ENCODE assay signal across 11 mouse cellular contexts in the genomic region with DNA sequence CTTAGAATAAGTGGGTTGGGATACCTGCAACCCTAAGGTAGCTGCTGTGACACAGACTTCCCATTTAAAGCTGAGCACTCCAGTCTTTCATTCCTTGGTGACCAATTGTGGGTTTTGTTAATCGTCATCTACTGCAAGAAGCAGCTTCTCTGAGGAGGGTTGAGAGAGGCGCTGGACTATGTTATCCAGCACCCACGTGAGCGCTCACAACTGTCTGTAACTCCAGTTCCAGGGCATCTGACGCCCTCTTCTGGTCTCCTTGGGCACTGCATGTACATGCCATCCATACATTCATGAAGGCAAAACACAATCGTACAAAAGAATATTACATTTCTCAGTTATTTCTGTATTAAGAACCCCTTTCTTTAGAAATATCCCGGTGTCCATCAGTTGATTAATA.
DNase-seq lines count a peak whose midpoint lies in the region; ATAC-seq and TF ChIP-seq lines count a peak whose summit lies in the region.
"Had no signal": no experiment of that assay in that cellular context is flagged by ENCODE, and none has a peak within 500 bp of the region (broad histone marks: within the 10 kb centered on the region; RNA-seq: fewer than 3 reads in every experiment).

No protein-coding gene starts in this region.

- WGBS in heart, adult 2 months = 52% methylated on average over 7 of the region's 7 CpGs
- 53% methylated on average over 7 of the region's 7 CpGs for WGBS in heart, embryonic 11.5 days (ENCODE audit: insufficient replicate concordance)
- 52% methylated on average over 7 of the region's 7 CpGs for WGBS in liver, embryonic 11.5 days
- 59% methylated on average over 7 of the region's 7 CpGs for WGBS in liver, postnatal 0 days (ENCODE audit: insufficient replicate concordance)
- WGBS in embryonic facial prominence, embryonic 10.5 days = 55% methylated on average over 7 of the region's 7 CpGs
- WGBS in cerebellum, adult 2 months = 62% methylated on average over 7 of the region's 7 CpGs

- H3K79me2 ChIP-seq in heart, adult 2 months (replicated peaks; ENCODE audit: control insufficient read depth, insufficient read depth, low read length) = no peaks in the 10 kb centered on the region; the same call in 1 of the 2 replicates

- no peaks in the 10 kb centered on the region for H3K27me3 ChIP-seq in heart, adult 2 months (ENCODE audit: control insufficient read depth, insufficient read depth, low read length)
- H3K27me3 ChIP-seq in heart, embryonic 11.5 days (ENCODE audit: control insufficient read depth, insufficient read depth, low read length) = no peaks in the 10 kb centered on the region
- H3K27me3 ChIP-seq in liver, embryonic 11.5 days (replicated peaks; ENCODE audit: control insufficient read depth, insufficient read depth, low read length) = no peaks in the 10 kb centered on the region
- H3K27me3 ChIP-seq in E14TG2a.4 (ENCODE audit: insufficient read depth, low read length) = peaks cover 17% of the 10 kb centered on the region
- H3K27me3 ChIP-seq in liver, postnatal 0 days (ENCODE audit: insufficient read depth, low read length) = no peaks in the 10 kb centered on the region
- H3K27me3 ChIP-seq in embryonic facial prominence, embryonic 10.5 days (replicated peaks; ENCODE audit: low read depth, poor library complexity, severe bottlenecking) = no peaks in the 10 kb centered on the region
- H3K27me3 ChIP-seq in cerebellum, adult 2 months (ENCODE audit: control insufficient read depth, insufficient read depth, low read length) = no peaks in the 10 kb centered on the region
- H3K27me3 ChIP-seq: lung, embryonic 15.5 days had no signal

- no peak overlapping the region for H3K4me3 ChIP-seq in heart, adult 2 months
- H3K4me3 ChIP-seq in heart, embryonic 11.5 days (ENCODE audit: low read depth, low read length) = no peak overlapping the region
- no peak overlapping the region for H3K4me3 ChIP-seq in liver, embryonic 11.5 days (ENCODE audit: low read depth, low read length)
- no peak overlapping the region for H3K4me3 ChIP-seq in E14TG2a.4 (replicated peaks; ENCODE audit: low read length)
- H3K4me3 ChIP-seq in liver, postnatal 0 days (ENCODE audit: low read depth, low read length) = no peak overlapping the region
- H3K4me3 ChIP-seq in embryonic facial prominence, embryonic 10.5 days = no peak overlapping the region
- H3K4me3 ChIP-seq in cerebellum, adult 2 months (replicated peaks; ENCODE audit: insufficient read depth, low read depth, low read length) = no peak overlapping the region
- H3K4me3 ChIP-seq: erythroblast, embryonic 14.5 days; lung, embryonic 15.5 days had no signal

- no peak for TF ChIP-seq POLR2A in heart, adult 2 months (IDR thresholded peaks at IDR 0.05; ENCODE audit: insufficient read depth, low read depth, low read length)
- no peak for TF ChIP-seq POLR2A in cerebellum, adult 2 months (IDR thresholded peaks at IDR 0.05; ENCODE audit: borderline replicate concordance, insufficient read depth, low read length)

- peaks cover 3% of the 10 kb centered on the region; the same call in 1 of the 2 replicates for H3K36me3 ChIP-seq in heart, adult 2 months (ENCODE audit: control insufficient read depth, insufficient read depth, low read length)
- H3K36me3 ChIP-seq in heart, embryonic 11.5 days (ENCODE audit: control insufficient read depth, insufficient read depth, low read length) = 0 out of 2 replicates have a peak, but pooled peaks cover 4% of the 10 kb centered on the region
- no peaks in the 10 kb centered on the region for H3K36me3 ChIP-seq in liver, embryonic 11.5 days (ENCODE audit: control insufficient read depth, insufficient read depth, low read length)
- H3K36me3 ChIP-seq in E14TG2a.4 (ENCODE audit: insufficient read depth, low read length) = no peaks in the 10 kb centered on the region
- H3K36me3 ChIP-seq in liver, postnatal 0 days (replicated peaks; ENCODE audit: insufficient read depth, low read length) = no peaks in the 10 kb centered on the region
- no peaks in the 10 kb centered on the region for H3K36me3 ChIP-seq in embryonic facial prominence, embryonic 10.5 days (replicated peaks)
- H3K36me3 ChIP-seq: lung, embryonic 15.5 days had no signal

- peaks cover 12% of the 10 kb centered on the region for H3K4me1 ChIP-seq in heart, adult 2 months (ENCODE audit: control insufficient read depth, insufficient read depth, low read length)
- peaks cover 12% of the 10 kb centered on the region for H3K4me1 ChIP-seq in heart, embryonic 11.5 days (ENCODE audit: control insufficient read depth, insufficient read depth, low read length)
- H3K4me1 ChIP-seq in liver, embryonic 11.5 days (replicated peaks; ENCODE audit: control insufficient read depth, insufficient read depth, low read length) = no peaks in the 10 kb centered on the region
- peaks cover 25% of the 10 kb centered on the region for H3K4me1 ChIP-seq in E14TG2a.4 (replicated peaks; ENCODE audit: low read depth, low read length)
- peaks cover 4% of the 10 kb centered on the region; the same call in 1 of the 2 replicates for H3K4me1 ChIP-seq in liver, postnatal 0 days (ENCODE audit: insufficient read depth)
- H3K4me1 ChIP-seq in embryonic facial prominence, embryonic 10.5 days = peaks cover 8% of the 10 kb centered on the region
- no peaks in the 10 kb centered on the region for H3K4me1 ChIP-seq in cerebellum, adult 2 months (ENCODE audit: control insufficient read depth, insufficient read depth, low read length)
- H3K4me1 ChIP-seq: lung, embryonic 15.5 days had no signal

- no peak for TF ChIP-seq EP300 in heart, adult 2 months (IDR thresholded peaks at IDR 0.05; ENCODE audit: insufficient read depth, low read depth, low read length)
- no peak for TF ChIP-seq EP300 in liver, postnatal 0 days (IDR thresholded peaks at IDR 0.05; ENCODE audit: low read depth)

- no peak overlapping the region for H3K9ac ChIP-seq in heart, adult 2 months (ENCODE audit: low read depth, low read length)
- H3K9ac ChIP-seq in heart, embryonic 11.5 days (ENCODE audit: low read depth, low read length) = no peak overlapping the region
- no peak overlapping the region for H3K9ac ChIP-seq in liver, embryonic 11.5 days (ENCODE audit: low read depth, low read length)
- H3K9ac ChIP-seq in liver, postnatal 0 days (replicated peaks) = no peak overlapping the region
- H3K9ac ChIP-seq: lung, embryonic 15.5 days had no signal

- intact Hi-C loops in heart, adult 2 months (cut with DNase I) = loop anchor here (5.0 to 10.0 kb wide), 2 partner anchors 36 to 78 kb away; a partner anchor contains a TSS

- H3K4me2 ChIP-seq in heart, embryonic 11.5 days = no peak overlapping the region
- H3K4me2 ChIP-seq in liver, embryonic 11.5 days = no peak overlapping the region
- no peak overlapping the region for H3K4me2 ChIP-seq in liver, postnatal 0 days (ENCODE audit: low read depth, low read length)
- H3K4me2 ChIP-seq: lung, embryonic 15.5 days had no signal

- peak; percentile 53 for TF ChIP-seq CTCF in heart, adult 2 months (IDR thresholded peaks at IDR 0.05)
- peak; percentile 79 for TF ChIP-seq CTCF in E14TG2a.4 (conservative IDR thresholded peaks at IDR 0.05; ENCODE audit: low read length)
- peak; percentile 54 for TF ChIP-seq CTCF in liver, postnatal 0 days (IDR thresholded peaks at IDR 0.05; ENCODE audit: low read depth)
- TF ChIP-seq CTCF in cerebellum, adult 2 months (IDR thresholded peaks at IDR 0.05; ENCODE audit: borderline replicate concordance, insufficient read depth, low read depth, low read length) = no peak

- DNase-seq in heart, adult 2 months = no peak
- peak; percentile 35 for DNase-seq in liver
- DNase-seq in liver, embryonic 11.5 days (ENCODE audit: low spot score) = no peak
- DNase-seq in liver, postnatal 0 days = no peak
- DNase-seq in embryonic facial prominence, embryonic 10.5 days (ENCODE audit: low spot score) = no peak
- no peak for DNase-seq in cerebellum, adult 2 months
- DNase-seq: kidney, adult 9 months had no signal

- peaks cover 4% of the 10 kb centered on the region; the same call in 1 of the 2 replicates for H3K9me3 ChIP-seq in heart, embryonic 11.5 days (replicated peaks; ENCODE audit: control insufficient read depth, low read length)
- peaks cover 4% of the 10 kb centered on the region; the same call in 1 of the 2 replicates for H3K9me3 ChIP-seq in liver, embryonic 11.5 days (ENCODE audit: control insufficient read depth, low read length)
- H3K9me3 ChIP-seq in E14TG2a.4 (ENCODE audit: low read length) = peaks cover 7% of the 10 kb centered on the region
- peaks cover 4% of the 10 kb centered on the region; the same call in 1 of the 2 replicates for H3K9me3 ChIP-seq in liver, postnatal 0 days (ENCODE audit: low read length)
- peaks cover 7% of the 10 kb centered on the region; the same call in 1 of the 2 replicates for H3K9me3 ChIP-seq in embryonic facial prominence, embryonic 10.5 days
- H3K9me3 ChIP-seq: lung, embryonic 15.5 days had no signal

- ATAC-seq in heart, embryonic 11.5 days (replicated peaks; ENCODE audit: insufficient number of reproducible peaks, low FRiP score, low TSS enrichment) = no peak
- ATAC-seq in liver, embryonic 11.5 days (replicated peaks; ENCODE audit: low FRiP score) = no peak
- no peak for ATAC-seq in liver, postnatal 0 days

- H3K27ac ChIP-seq in heart, adult 2 months = peak overlapping the region; percentile 84
- H3K27ac ChIP-seq in heart, embryonic 11.5 days (ENCODE audit: low read depth, low read length) = no peak overlapping the region
- H3K27ac ChIP-seq in liver, embryonic 11.5 days (ENCODE audit: low read depth, low read length) = no peak overlapping the region
- H3K27ac ChIP-seq in liver, postnatal 0 days (ENCODE audit: low read depth) = no peak overlapping the region
- no peak overlapping the region for H3K27ac ChIP-seq in embryonic facial prominence, embryonic 10.5 days (replicated peaks)
- H3K27ac ChIP-seq in cerebellum, adult 2 months (ENCODE audit: insufficient read depth, low read length) = no peak overlapping the region
- H3K27ac ChIP-seq: lung, embryonic 15.5 days had no signal
